ENCODE assay signal across 8 mouse cellular contexts in the genomic region with DNA sequence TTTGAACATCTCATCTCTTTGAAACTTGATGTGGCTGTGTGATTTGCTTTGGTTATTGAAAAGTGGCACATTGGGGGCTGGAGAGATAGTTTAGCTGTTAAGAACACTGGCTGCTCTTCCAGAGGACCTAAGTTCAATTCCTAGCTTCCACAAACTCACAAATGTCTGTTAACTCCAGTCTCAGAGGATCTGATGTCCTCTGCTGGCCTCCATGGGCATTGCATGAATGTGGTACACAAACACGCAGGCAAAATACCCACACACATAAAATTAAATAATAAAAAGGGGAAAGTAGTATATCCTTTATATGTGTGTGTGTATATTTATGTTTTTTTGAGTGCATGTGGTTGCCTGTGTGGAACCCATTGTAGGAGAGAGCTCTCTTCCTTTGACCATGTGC. TPM values are rescaled to one million over a fixed set of nuclear protein-coding genes. Genes with fewer than 3 reads are reported as not detected.
DNase-seq lines count a peak whose midpoint lies in the region; ATAC-seq and TF ChIP-seq lines count a peak whose summit lies in the region.
"Had no signal": no experiment of that assay in that cellular context is flagged by ENCODE, and none has a peak within 500 bp of the region (broad histone marks: within the 10 kb centered on the region; RNA-seq: fewer than 3 reads in every experiment).

No protein-coding gene starts in this region.

- WGBS in kidney, embryonic 14.5 days: 83% methylated on average over 1 of the region's 1 CpGs
- 71% methylated on average over 1 of the region's 1 CpGs for WGBS in cerebellum, adult 2 months
- 68% methylated on average over 1 of the region's 1 CpGs for WGBS in hindbrain, embryonic 16.5 days

- no peak overlapping the region for H3K4me2 ChIP-seq in kidney, embryonic 14.5 days (replicated peaks; ENCODE audit: low read depth, low read length)
- H3K4me2 ChIP-seq in hindbrain, embryonic 16.5 days (ENCODE audit: low read length): no peak overlapping the region
- H3K4me2 ChIP-seq: heart, embryonic 13.5 days had no signal

- no peak for ATAC-seq in kidney, embryonic 14.5 days (ENCODE audit: low FRiP score, low TSS enrichment)
- no peak for ATAC-seq in Patski
- no peak for ATAC-seq in hindbrain, embryonic 16.5 days

- in situ Hi-C loops in Patski (cut with MboI; ENCODE audit: low pct_unique_long_range_greater_than_20kb): no loop called here

- 0 out of 2 replicates have a peak, but pooled peaks cover 5% of the 10 kb centered on the region for H3K36me3 ChIP-seq in kidney, embryonic 14.5 days (ENCODE audit: control insufficient read depth, insufficient read depth, low read length)
- no peaks in the 10 kb centered on the region for H3K36me3 ChIP-seq in hindbrain, embryonic 16.5 days (ENCODE audit: control insufficient read depth, insufficient read depth, low read length)

- TF ChIP-seq POLR2A in cerebellum, adult 2 months (IDR thresholded peaks at IDR 0.05; ENCODE audit: borderline replicate concordance, insufficient read depth, low read length): no peak

- no peaks in the 10 kb centered on the region for H3K4me1 ChIP-seq in kidney, embryonic 14.5 days (ENCODE audit: control insufficient read depth, insufficient read depth, low read length)
- H3K4me1 ChIP-seq in cerebellum, adult 2 months (ENCODE audit: control insufficient read depth, insufficient read depth, low read length): no peaks in the 10 kb centered on the region
- peaks cover 5% of the 10 kb centered on the region for H3K4me1 ChIP-seq in hindbrain, embryonic 16.5 days (ENCODE audit: control insufficient read depth, insufficient read depth, low read depth, low read length)

- H3K9ac ChIP-seq in kidney, embryonic 14.5 days (ENCODE audit: low read depth, low read length): no peak overlapping the region
- no peak overlapping the region for H3K9ac ChIP-seq in hindbrain, embryonic 16.5 days (ENCODE audit: low read depth, low read length)
- H3K9ac ChIP-seq: heart, embryonic 13.5 days had no signal

- H3K27ac ChIP-seq in kidney, embryonic 14.5 days (ENCODE audit: low read depth, low read length): no peak overlapping the region
- H3K27ac ChIP-seq in cerebellum, adult 2 months (ENCODE audit: insufficient read depth, low read length): no peak overlapping the region
- no peak overlapping the region for H3K27ac ChIP-seq in hindbrain, embryonic 16.5 days (ENCODE audit: low read depth, low read length)
- H3K27ac ChIP-seq: heart, embryonic 13.5 days had no signal

- H3K9me3 ChIP-seq in kidney, embryonic 14.5 days (ENCODE audit: control insufficient read depth, low read length): no peaks in the 10 kb centered on the region
- no peaks in the 10 kb centered on the region for H3K9me3 ChIP-seq in hindbrain, embryonic 16.5 days (ENCODE audit: control insufficient read depth, low read length)
- H3K9me3 ChIP-seq: heart, embryonic 13.5 days had no signal

- TF ChIP-seq CTCF in Patski (IDR thresholded peaks at IDR 0.05): peak; percentile 75
- no peak; the same call in 1 of the 2 replicates for TF ChIP-seq CTCF in cerebellum, adult 2 months (IDR thresholded peaks at IDR 0.05; ENCODE audit: borderline replicate concordance, insufficient read depth, low read depth, low read length)

- CTCF ChIA-PET in Patski (lab: Charles Lee): interaction anchor here (1.0 to 2.5 kb wide), 6 partner anchors 9 to 35 kb away, joined by 3 to 14 read pairs (median 3); no protein-coding TSS in a partner anchor

- no peaks in the 10 kb centered on the region for H3K27me3 ChIP-seq in kidney, embryonic 14.5 days (ENCODE audit: control insufficient read depth, insufficient read depth, low read length)
- no peaks in the 10 kb centered on the region for H3K27me3 ChIP-seq in Patski
- H3K27me3 ChIP-seq in cerebellum, adult 2 months (ENCODE audit: control insufficient read depth, insufficient read depth, low read length): no peaks in the 10 kb centered on the region
- H3K27me3 ChIP-seq in hindbrain, embryonic 16.5 days (replicated peaks; ENCODE audit: control insufficient read depth, insufficient read depth, low read length): no peaks in the 10 kb centered on the region
- H3K27me3 ChIP-seq: heart, embryonic 13.5 days had no signal

- peak; percentile 21 to 24 for DNase-seq in kidney, postnatal 4 days
- DNase-seq in CD4-positive, CD25-positive, alpha-beta regulatory T cell, adult 2 months (ENCODE audit: low read depth, low spot score): peak; percentile 60
- no peak for DNase-seq in Patski (ENCODE audit: low read depth, low spot score)
- peak; percentile 27 for DNase-seq in retina, embryonic 14.5 days (ENCODE audit: low spot score)
- no peak for DNase-seq in cerebellum, adult 2 months

- POLR2A ChIA-PET in Patski (lab: Charles Lee): no interaction called here

- no peak overlapping the region for H3K4me3 ChIP-seq in kidney, embryonic 14.5 days (ENCODE audit: low read length)
- no peak overlapping the region for H3K4me3 ChIP-seq in cerebellum, adult 2 months (replicated peaks; ENCODE audit: insufficient read depth, low read depth, low read length)
- H3K4me3 ChIP-seq in hindbrain, embryonic 16.5 days (ENCODE audit: low read length): no peak overlapping the region
- H3K4me3 ChIP-seq: heart, embryonic 13.5 days had no signal

RNA-seq across cellular contexts. Expression of gene Nsd2, which starts 10.3 kb away (rescaled TPM):
- polyA plus RNA-seq in kidney, embryonic 14.5 days (2014; fragmentation: Nextera tagmentation; extraction: Ambion mirVana): 49.2 and 68.7 TPM in 2 replicates
- polyA plus RNA-seq in Patski (2021): 69.6 TPM
- 43.1 and 43.3 TPM in 2 replicates for polyA plus RNA-seq in cerebellum, adult 2 months (2012; rRNA removed)
- polyA plus RNA-seq in hindbrain, embryonic 16.5 days (2015; fragmentation: Nextera tagmentation; extraction: Ambion mirVana): 52.9 and 68.7 TPM in 2 replicates

RNA-seq across cellular contexts. Expression of gene Letm1, which starts 48.2 kb away (rescaled TPM):
- 30.2 and 51.1 TPM in 2 replicates for polyA plus RNA-seq in kidney, embryonic 14.5 days (2014; fragmentation: Nextera tagmentation; extraction: Ambion mirVana)
- polyA plus RNA-seq in Patski (2021): 64.9 TPM
- polyA plus RNA-seq in cerebellum, adult 2 months (2012; rRNA removed): 69.9 and 72.4 TPM in 2 replicates
- polyA plus RNA-seq in hindbrain, embryonic 16.5 days (2015; fragmentation: Nextera tagmentation; extraction: Ambion mirVana): 68.7 and 75.6 TPM in 2 replicates

Comparison
In these comparisons a context has a peak if more than half of its experiments do, and no peak if none do; other contexts are left out.
1. DNase-seq: peak in kidney, postnatal 4 days (2 of 2), CD4-positive, CD25-positive, alpha-beta regulatory T cell, adult 2 months (single experiment) and retina, embryonic 14.5 days (single experiment); none in Patski (single experiment) and cerebellum, adult 2 months (0 of 2).